Mouse (Mus musculus) MEL (cell line): ENCODE data around the gene Gmeb2. TPM values are rescaled to one million over a fixed set of nuclear protein-coding genes. Genes with fewer than 3 reads are reported as not detected.
"Not testable (repeated sequence)": the region's sequence is repeated elsewhere in the genome, so short reads cannot be mapped to it uniquely, and the experiment has no call there.

Experiments used
- DNase-seq: peaks from one replicate; pipeline ENCODE4 v3.0.0; 2011; ENCODE audit warnings: low read depth, low spot score
- H3K27ac ChIP-seq: 2 replicates; pipeline ENCODE4 v1.5.1; 2012; ENCODE audit warnings: low read depth, mild to moderate bottlenecking, control low read depth, low read length, moderate library complexity; ENCODE audit not compliant: control insufficient read depth
- H3K27me3 ChIP-seq, 2 experiments: fragments of 150-350 bp in 1 of 2; sonication (generic) in 1 of 2; 2 replicates each; pipeline ENCODE4 v1.6.1; 2012; ENCODE audit warnings: low read length in 2 of 2, mild to moderate bottlenecking in 2 of 2, improper control_type of control experiment in 1 of 2, moderate library complexity in 1 of 2; ENCODE audit not compliant: insufficient read depth in 2 of 2, control insufficient read depth in 1 of 2
- H3K36me3 ChIP-seq, 2 experiments: 2 replicates each; pipeline ENCODE4 v1.6.1; 2012 to 2014; ENCODE audit warnings: low read length in 2 of 2, improper control_type of control experiment in 1 of 2, inconsistent platforms in 1 of 2, mild to moderate bottlenecking in 1 of 2; ENCODE audit not compliant: insufficient read depth in 2 of 2, control insufficient read depth in 1 of 2
- H3K4me1 ChIP-seq, 2 experiments: fragments of 150-350 bp in 1 of 2; sonication (generic) in 1 of 2; 2 replicates each; pipeline ENCODE4 v1.6.1; 2012; ENCODE audit warnings: low read length in 2 of 2, improper control_type of control experiment in 1 of 2, mild to moderate bottlenecking in 1 of 2; ENCODE audit not compliant: insufficient read depth in 2 of 2, control insufficient read depth in 1 of 2
- H3K4me3 ChIP-seq, 2 experiments: fragments of 150-350 bp in 1 of 2; sonication (generic) in 1 of 2; 2 replicates each; pipeline ENCODE4 v1.5.1; 2012; ENCODE audit warnings: low read depth in 2 of 2, low read length in 2 of 2, mild to moderate bottlenecking in 2 of 2, moderate library complexity in 2 of 2, control low read depth in 1 of 2, improper control_type of control experiment in 1 of 2; ENCODE audit not compliant: control insufficient read depth in 1 of 2, insufficient read depth in 1 of 2
- H3K79me2 ChIP-seq: 2 replicates; pipeline ENCODE4 v1.6.1; 2012; ENCODE audit warnings: mild to moderate bottlenecking, low read length, moderate library complexity; ENCODE audit not compliant: control insufficient read depth, poor library complexity, insufficient read depth
- H3K9ac ChIP-seq: 2 replicates; pipeline ENCODE4 v1.6.1; 2012; ENCODE audit warnings: low read depth, mild to moderate bottlenecking, control low read depth, low read length, moderate library complexity; ENCODE audit not compliant: control insufficient read depth, poor library complexity, severe bottlenecking
- H3K9me3 ChIP-seq: fragments of 150-350 bp; sonication (generic); replicated peaks from 2 replicates; pipeline ENCODE4 v1.6.1; 2012; ENCODE audit warnings: mild to moderate bottlenecking, low read length, improper control_type of control experiment, moderate library complexity; ENCODE audit not compliant: insufficient read depth
- CTCF ChIP-seq, 3 experiments: IDR thresholded peaks in 2 of 3; conservative IDR thresholded peaks in 1 of 3; 2 replicates each; pipeline ENCODE4 v1.5.1; 2011 to 2012; ENCODE audit warnings: low read length in 3 of 3, low read depth in 2 of 3, mild to moderate bottlenecking in 2 of 3, improper control_type of control experiment in 1 of 3, inconsistent platforms in 1 of 3, mixed read lengths in 1 of 3, moderate library complexity in 1 of 3; ENCODE audit not compliant: control insufficient read depth in 1 of 3, insufficient read depth in 1 of 3, poor library complexity in 1 of 3, severe bottlenecking in 1 of 3
- E2F4 ChIP-seq: IDR thresholded peaks from 2 replicates; pipeline ENCODE4 v1.6.1; 2011; ENCODE audit warnings: low read depth, low read length, improper control_type of control experiment, borderline replicate concordance
- ELF1 ChIP-seq: IDR thresholded peaks from 2 replicates; pipeline ENCODE4 v1.6.1; 2014; ENCODE audit warnings: low read depth, mild to moderate bottlenecking, inconsistent platforms, low read length, improper control_type of control experiment, moderate library complexity
- GATA1 ChIP-seq: IDR thresholded peaks from 2 replicates; pipeline ENCODE4 v1.6.1; 2011; ENCODE audit warnings: low read depth, low read length, improper control_type of control experiment
- HCFC1 ChIP-seq: IDR thresholded peaks from 2 replicates; pipeline ENCODE4 v1.6.1; 2012; ENCODE audit warnings: low read depth, mild to moderate bottlenecking, inconsistent platforms, low read length, improper control_type of control experiment, moderate library complexity
- KAT2A ChIP-seq: conservative IDR thresholded peaks from 2 replicates; pipeline ENCODE4 v1.6.1; 2012; ENCODE audit warnings: low read depth, low read length, improper control_type of control experiment, inconsistent platforms
- MAX ChIP-seq: IDR thresholded peaks from 2 replicates; pipeline ENCODE4 v1.6.1; 2011; ENCODE audit warnings: low read length, improper control_type of control experiment
- MXI1 ChIP-seq: IDR thresholded peaks from 2 replicates; pipeline ENCODE4 v1.6.1; 2011; ENCODE audit warnings: mild to moderate bottlenecking, low read depth, low read length, improper control_type of control experiment
- MYC ChIP-seq: IDR thresholded peaks from 2 replicates; pipeline ENCODE4 v1.6.1; 2011; ENCODE audit warnings: low read depth, mild to moderate bottlenecking, low read length, improper control_type of control experiment, moderate library complexity
- NELFE ChIP-seq: IDR thresholded peaks from 2 replicates; pipeline ENCODE4 v1.6.1; 2011; ENCODE audit warnings: low read depth, low read length, improper control_type of control experiment
- NRF1 ChIP-seq: IDR thresholded peaks from 2 replicates; pipeline ENCODE4 v1.6.1; 2014; ENCODE audit warnings: low read depth, mild to moderate bottlenecking, inconsistent platforms, low read length, improper control_type of control experiment, moderate library complexity; ENCODE audit not compliant: poor library complexity, insufficient read depth, severe bottlenecking
- POLR2A ChIP-seq, 2 experiments: IDR thresholded peaks; 2 replicates each; pipeline ENCODE4 v1.6.1; 2011 to 2012; ENCODE audit warnings: low read length in 2 of 2, mild to moderate bottlenecking in 2 of 2, control low read depth in 1 of 2, improper control_type of control experiment in 1 of 2, low read depth in 1 of 2, moderate library complexity in 1 of 2; ENCODE audit not compliant: control insufficient read depth in 1 of 2, insufficient read depth in 1 of 2, poor library complexity in 1 of 2
- RAD21 ChIP-seq: IDR thresholded peaks from 2 replicates; pipeline ENCODE4 v1.6.1; 2011; ENCODE audit warnings: mild to moderate bottlenecking, low read depth, low read length, improper control_type of control experiment
- SIN3A ChIP-seq: IDR thresholded peaks from 2 replicates; pipeline ENCODE4 v1.6.1; 2012; ENCODE audit warnings: low read length, improper control_type of control experiment, inconsistent platforms
- SMC3 ChIP-seq: IDR thresholded peaks from 2 replicates; pipeline ENCODE4 v1.6.1; 2011; ENCODE audit warnings: low read depth, low read length, improper control_type of control experiment
- TBP ChIP-seq: IDR thresholded peaks from 2 replicates; pipeline ENCODE4 v1.8.0; 2011; ENCODE audit warnings: low read depth, low read length, improper control_type of control experiment
- TCF12 ChIP-seq: IDR thresholded peaks from 2 replicates; pipeline ENCODE4 v1.6.1; 2014; ENCODE audit warnings: low read depth, mild to moderate bottlenecking, inconsistent platforms, low read length, improper control_type of control experiment, moderate library complexity
- ZC3H11A ChIP-seq: IDR thresholded peaks from 2 replicates; pipeline ENCODE4 v1.6.1; 2012; ENCODE audit warnings: low read depth, mild to moderate bottlenecking, inconsistent platforms, low read length, improper control_type of control experiment
- ZMIZ1 ChIP-seq: IDR thresholded peaks from 2 replicates; pipeline ENCODE4 v1.6.1; 2012; ENCODE audit warnings: low read depth, mild to moderate bottlenecking, inconsistent platforms, low read length, improper control_type of control experiment, moderate library complexity
- polyA plus RNA-seq, 2 experiments: library from polyadenylated mRNA; stranded (reverse) in 1 of 2; unstranded in 1 of 2; fragments of >175 nt in 1 of 2; fragments of >200 nt in 1 of 2; gene quantifications; 2 replicates each; pipeline versions ENCODE4 v1.2.1 to v1.2.4; 2012; ENCODE audit warnings: low replicate concordance in 2 of 2, low read depth in 1 of 2; ENCODE audit not compliant: insufficient read length in 2 of 2, insufficient read depth in 1 of 2, missing spikeins in 1 of 2
- total RNA-seq: library from RNA; depleted of rRNA; stranded (reverse); fragments of 300-350 nt; gene quantifications from 2 replicates; pipeline ENCODE4 v1.2.3, GENCODE M21; 2012; rRNA removed

The Gmeb2 gene
- 8.2 and 8.3 TPM in 2 replicates for total RNA-seq
- polyA plus RNA-seq = 10 to 100 TPM in 1 of 2 experiments, not detected in 1; 16.9 TPM

- peak within 1 kb of the TSS; percentile 91 for H3K4me3 ChIP-seq
- H3K79me2 ChIP-seq = peaks cover 18% of the 10 kb centered on the region
- peak within 1 kb of the TSS; percentile 92 for H3K27ac ChIP-seq
- H3K9ac ChIP-seq = peak within 1 kb of the TSS; percentile 95
- H3K9me3 ChIP-seq, H3K27me3 ChIP-seq: not testable (repeated sequence)
- peaks cover 2 to 13% of the 10 kb centered on the region in 2 experiments; a peak in 3 of 4 replicates for H3K4me1 ChIP-seq
- H3K36me3 ChIP-seq = peaks cover 0 to 17% of the 10 kb centered on the region in 2 experiments; a peak in 3 of 4 replicates
- DNase-seq = peak; percentile 98
- peak; percentile 79 for TF ChIP-seq NRF1
- peak; percentile 84 for TF ChIP-seq ELF1
- peak; percentile 78; the same call in 1 of the 2 replicates for TF ChIP-seq ZMIZ1
- TF ChIP-seq KAT2A = 0 out of 2 replicates have a peak, but pooled peaks have one; percentile 12
- TF ChIP-seq TCF12 = peak; percentile 47; the same call in 1 of the 2 replicates
- TF ChIP-seq HCFC1 = peak; percentile 79
- TF ChIP-seq NELFE = peak; percentile 87
- peak; percentile 72 for TF ChIP-seq TBP
- 0 out of 2 replicates have a peak, but pooled peaks have one; percentile 41 for TF ChIP-seq MYC
- 0 out of 2 replicates have a peak, but pooled peaks have one; percentile 35 for TF ChIP-seq MAX
- peak; percentile 86 for TF ChIP-seq MXI1
- peak; percentile 56 to 65 for TF ChIP-seq POLR2A (IDR thresholded peaks at IDR 0.05; ENCODE audit: control insufficient read depth in 1 of 2, insufficient read depth in 1 of 2, low read depth in 1 of 2, low read length in 2 of 2, poor library complexity in 1 of 2)
- TF ChIP-seq SIN3A = peak; percentile 78
- TF ChIP-seq, all 39 proteins: peak for 13; not testable (repeated sequence) for 26
Observed at GRCm38 (mm10) chr2:181287958-181288350, at the start of gene Gmeb2. TSS of gene Gmeb2 (minus strand) at chr2:181288035.

- Histone ChIP-seq H3K27ac (no peak overlapping the region), H3K9ac (no peak overlapping the region), H3K79me2 (no peaks in the 10 kb centered on the region), H3K9me3 (no peaks in the 10 kb centered on the region; the same call in 1 of the 2 replicates), H3K27me3 (no peaks in the 10 kb centered on the region), H3K4me3 (no peak overlapping the region), H3K36me3 (peaks cover 0 to 30% of the 10 kb centered on the region in 2 experiments; a peak in 2 of 4 replicates), H3K4me1 (no peaks in the 10 kb centered on the region)
- peak; percentile 74 for DNase-seq
- TF ChIP-seq E2F4 (no peak), ZC3H11A (peak; percentile 63), SMC3 (peak; percentile 85), TBP (no peak), CTCF (IDR thresholded peaks at IDR 0.05 in 2 of 3, conservative IDR thresholded peaks at IDR 0.05 in 1 of 3; ENCODE audit: control insufficient read depth in 1 of 3, insufficient read depth in 1 of 3, low read depth in 2 of 3, low read length in 3 of 3, poor library complexity in 1 of 3, severe bottlenecking in 1 of 3) (peak; percentile 60 to 74 (median 74)), RAD21 (peak; percentile 70), SIN3A (no peak), GATA1 (no peak)
Observed at GRCm38 (mm10) chr2:181334023-181334422, 46.2 kb upstream of the Gmeb2 start.
